Mouse (Mus musculus) forebrain, embryonic 16.5 days (tissue): Measurements from ENCODE around the gene Med27. TPM values are rescaled to one million over a fixed set of nuclear protein-coding genes. Genes with fewer than 3 reads are reported as not detected.

Source experiments
- ATAC-seq: fragments of 200-750 bp; cut with Nextera tagmentation; 2 replicates; pipeline ENCODE4 v1.8.0; 2017; ENCODE audit warnings: mild to moderate bottlenecking, moderate library complexity
- H3K27ac ChIP-seq: fragments of 300-500 bp; sonication (generic); 2 replicates; pipeline ENCODE4 v1.5.1; 2014; ENCODE audit warnings: low read length, control low read depth
- H3K27me3 ChIP-seq: fragments of 300-500 bp; sonication (generic); replicated peaks from 2 replicates; pipeline ENCODE4 v1.6.1; 2014; ENCODE audit warnings: low read length; ENCODE audit not compliant: control insufficient read depth, insufficient read depth
- H3K36me3 ChIP-seq: fragments of 300-500 bp; sonication (generic); 2 replicates; pipeline ENCODE4 v1.6.1; 2014; ENCODE audit not compliant: control insufficient read depth, insufficient read depth
- H3K4me1 ChIP-seq: fragments of 300-500 bp; sonication (generic); replicated peaks from 2 replicates; pipeline ENCODE4 v1.6.1; 2014; ENCODE audit warnings: low read length; ENCODE audit not compliant: control insufficient read depth, insufficient read depth
- H3K4me2 ChIP-seq: fragments of 300-500 bp; sonication (generic); 2 replicates; pipeline ENCODE4 v1.6.1; 2014; ENCODE audit warnings: mild to moderate bottlenecking, low read length, control low read depth
- H3K4me3 ChIP-seq: fragments of 300-500 bp; sonication (generic); replicated peaks from 2 replicates; pipeline ENCODE4 v1.5.1; 2014; ENCODE audit warnings: mild to moderate bottlenecking, low read length, control low read depth
- H3K9ac ChIP-seq: fragments of 300-500 bp; sonication (generic); replicated peaks from 2 replicates; pipeline ENCODE4 v1.6.1; 2014; ENCODE audit warnings: low read depth, low read length, control low read depth
- H3K9me3 ChIP-seq: fragments of 300-500 bp; sonication (generic); 2 replicates; pipeline ENCODE4 v1.6.1; 2016; ENCODE audit warnings: low read length; ENCODE audit not compliant: control insufficient read depth
- WGBS: fragments of 180-500 bp; shearing (Covaris S2); extraction: QIAGEN DNeasy Blood & Tissue Kit; methylation state at CpG from one replicate; pipeline ENCODE4 v1.1.7; 2014; 5-methylcytosine and 5-hydroxymethylcytosine counted together
- polyA plus RNA-seq: library from polyadenylated mRNA; unstranded; fragments of >200 nt; fragmentation: Nextera tagmentation; extraction: Ambion mirVana; gene quantifications from 2 replicates; pipeline ENCODE4 v1.2.1, GENCODE M21; 2015

Gene Med27
- polyA plus RNA-seq, 1 experiment from 2014 or later, result 95.3 TPM

DNA sequence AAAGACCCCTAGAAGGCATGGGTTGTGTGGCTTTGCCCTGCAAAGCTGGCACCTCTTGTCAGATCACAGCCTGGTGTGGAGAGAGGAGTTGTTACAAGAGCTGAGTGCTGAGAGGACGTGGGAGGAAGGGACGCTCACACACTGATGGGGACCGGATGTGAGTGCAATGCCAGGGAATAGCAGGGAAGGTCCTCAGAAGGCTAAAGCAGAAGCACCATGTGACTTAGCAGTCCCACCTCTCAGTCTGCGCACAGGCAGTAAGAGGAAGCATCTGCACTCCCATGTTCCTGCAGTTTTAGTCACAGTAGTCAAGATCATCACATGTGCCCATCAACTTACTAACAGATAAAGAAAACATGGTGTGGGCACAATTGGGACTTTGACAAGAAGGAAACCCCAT is 119.8 kb downstream of the Med27 start:
- peak overlapping the region; percentile 89 for H3K27ac ChIP-seq
- WGBS, result 59% methylated on average over 4 of the region's 4 CpGs
- no peak overlapping the region for H3K4me3 ChIP-seq
- no peak overlapping the region for H3K4me2 ChIP-seq
- no peaks in the 10 kb centered on the region for H3K9me3 ChIP-seq
- peaks cover 56% of the 10 kb centered on the region for H3K4me1 ChIP-seq
- ATAC-seq, result no peak
- H3K36me3 ChIP-seq, result no peaks in the 10 kb centered on the region
- H3K9ac ChIP-seq, result no peak overlapping the region
- H3K27me3 ChIP-seq, result no peaks in the 10 kb centered on the region

DNA sequence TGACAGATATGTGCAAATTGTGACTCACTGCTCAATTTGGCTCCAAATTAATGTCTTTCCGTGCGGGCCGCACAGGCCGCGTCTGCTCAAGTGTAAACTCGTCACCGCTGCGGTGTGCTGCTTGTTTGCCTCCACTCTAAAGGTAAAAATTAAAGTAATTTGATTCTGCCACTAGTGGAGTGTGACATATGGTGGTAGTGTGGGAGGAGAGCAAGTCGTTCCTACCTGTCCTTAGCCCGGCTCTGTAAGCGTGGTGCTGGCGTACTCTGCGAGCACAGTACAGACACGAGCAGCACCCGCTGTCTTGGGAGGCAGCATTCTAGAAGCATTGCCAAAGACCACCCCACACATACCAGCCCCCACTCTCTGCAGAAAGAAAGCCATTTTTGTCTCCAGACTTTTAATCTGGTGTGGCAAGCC is 121.9 kb downstream of the Med27 start:
- 29% methylated on average over 15 of the region's 15 CpGs for WGBS
- Histone ChIP-seq H3K27ac (peak overlapping the region; percentile 89), H3K36me3 (no peaks in the 10 kb centered on the region), H3K27me3 (no peaks in the 10 kb centered on the region), H3K9me3 (no peaks in the 10 kb centered on the region), H3K9ac (no peak overlapping the region), H3K4me1 (peaks cover 56% of the 10 kb centered on the region), H3K4me3 (no peak overlapping the region), H3K4me2 (peak overlapping the region; percentile 22)
- peak; percentile 90 for ATAC-seq

DNA sequence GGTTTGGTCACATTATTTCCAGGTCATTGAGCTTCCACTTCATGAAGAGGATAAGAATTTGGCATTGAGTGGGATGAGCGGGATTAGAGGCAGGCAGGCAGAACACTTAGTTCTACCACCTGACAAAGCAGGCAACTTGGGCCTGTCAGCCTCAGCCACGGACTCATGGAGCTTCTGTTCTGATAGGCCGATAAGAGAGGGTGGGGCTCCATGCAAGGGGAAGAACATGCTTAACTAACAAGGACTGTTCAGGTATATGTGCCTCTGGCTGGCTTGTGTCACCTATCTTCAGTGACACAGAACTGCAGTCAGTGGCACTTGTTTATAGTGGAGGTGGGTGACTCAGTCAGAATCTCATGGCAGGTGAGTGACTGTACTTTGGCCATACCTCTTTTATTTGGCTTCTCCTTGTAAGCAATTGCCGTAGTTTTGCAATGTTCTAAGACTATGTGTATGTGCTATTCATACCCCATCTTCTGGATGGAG is 126.4 kb downstream of the Med27 start:
- no peak overlapping the region for H3K27ac ChIP-seq
- WGBS, result 78% methylated on average over 4 of the region's 4 CpGs

DNA sequence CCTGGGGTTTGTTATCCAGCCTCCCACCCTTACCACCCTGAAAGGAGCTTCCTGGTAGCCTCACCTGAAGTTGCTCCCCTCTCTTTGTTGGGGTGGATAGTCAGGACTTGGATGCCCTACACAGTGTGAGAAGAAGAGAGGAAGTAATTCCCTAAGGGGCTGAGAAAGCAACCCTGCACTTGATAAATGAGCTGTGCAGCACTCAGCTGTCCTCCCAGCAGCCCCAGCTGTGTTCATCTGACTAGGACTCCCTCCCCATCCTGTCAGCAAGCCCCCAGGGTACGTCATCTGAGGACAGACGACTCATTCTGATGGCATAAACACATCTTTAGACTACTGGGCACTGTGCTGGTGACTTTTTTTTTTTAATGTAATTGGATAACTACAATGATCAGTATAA is 127.3 kb downstream of the Med27 start:
- 55% methylated on average over 2 of the region's 2 CpGs for WGBS
- Histone ChIP-seq H3K4me1 (peaks cover 18% of the 10 kb centered on the region), H3K9ac (no peak overlapping the region), H3K27ac (no peak overlapping the region), H3K9me3 (no peaks in the 10 kb centered on the region), H3K4me2 (no peak overlapping the region), H3K27me3 (no peaks in the 10 kb centered on the region), H3K36me3 (no peaks in the 10 kb centered on the region), H3K4me3 (no peak overlapping the region)
- ATAC-seq, result no peak

More for the DNA sequence above, 126.4 kb downstream of the Med27 start:
- H3K4me2 ChIP-seq, result no peak overlapping the region
- H3K9me3 ChIP-seq, result no peaks in the 10 kb centered on the region
- no peaks in the 10 kb centered on the region for H3K36me3 ChIP-seq
- H3K4me3 ChIP-seq, result no peak overlapping the region
- no peak overlapping the region for H3K9ac ChIP-seq
- H3K4me1 ChIP-seq, result peaks cover 27% of the 10 kb centered on the region
- no peaks in the 10 kb centered on the region for H3K27me3 ChIP-seq
- no peak for ATAC-seq

DNA sequence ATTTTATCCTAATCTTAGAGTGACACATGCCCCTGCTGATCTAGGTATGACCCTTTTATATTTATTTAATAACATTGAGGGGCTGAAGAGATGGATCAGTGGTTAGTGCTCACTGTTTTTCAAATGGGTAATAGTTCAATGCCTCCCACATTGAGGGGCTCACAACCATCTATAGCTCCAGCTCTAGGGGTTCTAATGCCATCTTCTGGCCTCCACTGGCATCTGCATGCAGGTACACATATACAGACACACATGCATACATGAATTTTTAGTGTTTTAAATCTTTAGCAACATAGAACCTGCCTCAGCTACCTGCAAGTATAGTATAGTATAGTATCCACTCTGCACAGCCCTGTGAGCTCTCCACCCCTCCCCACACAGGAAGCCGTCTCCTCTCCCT is 130.1 kb downstream of the Med27 start:
- Histone ChIP-seq H3K9ac (no peak overlapping the region), H3K4me1 (no peaks in the 10 kb centered on the region; the same call in 1 of the 2 replicates), H3K27me3 (no peaks in the 10 kb centered on the region), H3K36me3 (no peaks in the 10 kb centered on the region), H3K27ac (no peak overlapping the region), H3K4me2 (no peak overlapping the region), H3K9me3 (no peaks in the 10 kb centered on the region), H3K4me3 (no peak overlapping the region)
- no peak for ATAC-seq
- 93% methylated on average over 1 of the region's 1 CpGs for WGBS

DNA sequence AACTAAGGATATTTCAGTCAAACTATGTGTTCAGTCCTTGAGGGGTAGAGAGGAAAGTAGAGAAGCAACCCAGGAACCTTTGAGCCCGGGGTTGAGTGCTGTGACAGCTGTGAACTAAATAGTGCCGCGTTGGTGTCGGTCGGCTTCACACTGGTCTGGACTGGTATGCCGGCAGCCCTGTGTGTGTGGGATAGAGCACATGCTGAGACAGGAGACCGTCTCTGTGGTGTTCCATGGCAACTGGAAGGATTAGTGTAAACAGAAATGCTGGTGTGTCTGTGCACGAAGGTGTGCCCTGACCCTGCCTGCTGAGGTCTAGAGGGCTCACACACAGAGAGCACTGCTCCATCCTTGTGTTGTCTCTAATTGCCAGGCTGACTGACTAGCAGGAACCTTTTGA is 135.2 kb downstream of the Med27 start:
- Histone ChIP-seq H3K9me3 (no peaks in the 10 kb centered on the region), H3K36me3 (no peaks in the 10 kb centered on the region), H3K27ac (no peak overlapping the region), H3K4me2 (no peak overlapping the region), H3K4me3 (no peak overlapping the region), H3K9ac (no peak overlapping the region), H3K27me3 (no peaks in the 10 kb centered on the region), H3K4me1 (peaks cover 29% of the 10 kb centered on the region)
- no peak for ATAC-seq
- WGBS, result 36% methylated on average over 8 of the region's 8 CpGs

DNA sequence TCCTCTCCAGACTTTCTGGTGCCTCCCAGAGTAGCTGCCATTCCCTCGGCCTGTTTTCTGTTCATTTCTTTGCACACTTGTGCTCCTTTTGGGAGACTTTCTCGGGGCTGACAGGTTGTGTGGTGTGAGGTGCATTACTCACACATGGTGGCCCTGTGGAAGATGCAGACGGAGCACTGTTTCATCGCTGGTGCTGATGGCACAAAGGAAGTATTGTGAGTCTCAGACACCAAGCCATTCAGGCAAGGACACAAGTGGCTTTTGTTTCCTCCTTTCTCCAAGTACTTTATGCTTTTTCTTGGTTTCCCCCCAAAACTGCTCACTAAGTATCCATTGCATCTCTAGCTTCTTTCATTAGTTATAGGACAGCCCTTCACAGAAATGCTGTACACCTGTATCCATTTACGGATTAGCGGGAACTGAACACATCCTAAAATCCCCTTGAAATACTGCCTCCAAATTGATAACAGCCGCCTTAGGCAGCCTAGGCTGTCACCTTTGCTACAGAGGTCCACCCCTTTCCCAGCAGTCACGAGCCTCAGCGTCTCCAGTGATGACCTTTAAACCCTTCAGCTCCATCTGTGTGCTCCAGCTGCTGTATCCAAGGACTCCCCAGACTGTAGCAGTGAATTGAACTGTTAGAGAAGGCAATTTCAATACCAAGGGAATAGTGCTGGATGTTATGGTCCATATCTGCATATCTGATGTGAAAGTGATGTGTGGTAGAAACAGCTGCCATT is 136.5 kb downstream of the Med27 start:
- Histone ChIP-seq H3K4me1 (peaks cover 40% of the 10 kb centered on the region), H3K4me2 (no peak overlapping the region)
- 41% methylated on average over 9 of the region's 9 CpGs for WGBS

DNA sequence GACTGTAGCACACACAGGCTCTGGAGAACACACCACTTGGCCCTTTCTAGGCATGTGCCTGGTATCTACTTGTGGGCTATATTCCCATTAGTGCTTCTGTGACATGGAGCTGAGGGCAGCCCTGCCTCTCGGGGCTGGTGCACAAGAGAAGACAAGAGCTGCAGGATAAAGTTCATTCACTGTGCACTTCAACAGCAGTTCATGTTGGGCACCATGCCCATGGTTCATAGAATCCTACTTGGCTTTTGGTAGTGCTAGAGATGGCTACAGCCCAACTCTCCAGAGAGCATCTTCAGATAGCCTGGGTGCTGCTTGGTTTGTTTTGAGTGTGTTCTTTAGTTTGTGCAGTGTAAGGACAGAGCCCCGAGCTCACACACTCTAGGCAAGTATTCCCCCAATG is 138.9 kb downstream of the Med27 start:
- Histone ChIP-seq H3K4me3 (no peak overlapping the region), H3K9ac (no peak overlapping the region), H3K9me3 (no peaks in the 10 kb centered on the region), H3K27ac (peak overlapping the region; percentile 41; the same call in 1 of the 2 replicates), H3K4me1 (peaks cover 51% of the 10 kb centered on the region), H3K27me3 (no peaks in the 10 kb centered on the region), H3K4me2 (no peak overlapping the region), H3K36me3 (no peaks in the 10 kb centered on the region)
- 50% methylated on average over 2 of the region's 2 CpGs for WGBS
- ATAC-seq, result no peak

More for the DNA sequence above, 136.5 kb downstream of the Med27 start:
- ATAC-seq, result no peak
- H3K27me3 ChIP-seq, result no peaks in the 10 kb centered on the region
- no peak overlapping the region for H3K9ac ChIP-seq
- no peak overlapping the region for H3K27ac ChIP-seq
- no peaks in the 10 kb centered on the region for H3K36me3 ChIP-seq
- H3K9me3 ChIP-seq, result no peaks in the 10 kb centered on the region
- no peak overlapping the region for H3K4me3 ChIP-seq

DNA sequence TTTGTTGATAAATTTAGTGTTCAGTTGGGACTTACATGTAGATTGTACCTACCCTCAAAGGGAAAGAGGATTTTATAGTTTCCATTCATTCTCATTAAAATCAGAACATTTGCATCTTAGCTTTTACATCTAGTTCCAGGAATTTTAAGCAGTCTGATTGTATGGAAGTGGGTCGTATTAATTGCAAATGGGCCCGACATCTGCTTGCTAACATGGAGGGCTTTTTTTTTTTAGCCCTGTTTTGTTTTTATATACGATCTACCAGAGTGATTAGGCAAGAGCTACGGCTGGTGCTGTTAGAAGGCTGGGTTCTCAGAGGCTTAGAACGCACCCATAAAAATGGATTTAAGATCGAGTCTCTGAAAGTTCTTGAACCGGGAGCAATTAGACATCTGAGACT is 139.9 kb downstream of the Med27 start:
- Histone ChIP-seq H3K27me3 (no peaks in the 10 kb centered on the region), H3K9ac (no peak overlapping the region), H3K4me3 (no peak overlapping the region), H3K36me3 (no peaks in the 10 kb centered on the region), H3K27ac (peak overlapping the region; percentile 62), H3K4me1 (peaks cover 51% of the 10 kb centered on the region), H3K4me2 (no peak overlapping the region), H3K9me3 (no peaks in the 10 kb centered on the region)
- ATAC-seq, result peak; percentile 47
- WGBS, result 15% methylated on average over 7 of the region's 7 CpGs
